ENCODE assay signal across 9 mouse cellular contexts in genomic region chr2:167641337-167641736, GRCm38 (mm10). TPM values are rescaled to one million over a fixed set of nuclear protein-coding genes. Genes with fewer than 3 reads are reported as not detected.
DNase-seq lines count a peak whose midpoint lies in the region; ATAC-seq and TF ChIP-seq lines count a peak whose summit lies in the region.
"Had no signal": no experiment of that assay in that cellular context is flagged by ENCODE, and none has a peak within 500 bp of the region (broad histone marks: within the 10 kb centered on the region; RNA-seq: fewer than 3 reads in every experiment).

No protein-coding gene starts in this region.

- H3K4me2 ChIP-seq in hindbrain, embryonic 11.5 days (replicated peaks; ENCODE audit: low read depth, low read length) = no peak overlapping the region
- H3K4me2 ChIP-seq in hindbrain, embryonic 13.5 days = no peak overlapping the region

- H3K4me1 ChIP-seq in hindbrain, embryonic 11.5 days (replicated peaks; ENCODE audit: control insufficient read depth, insufficient read depth, low read length) = no peaks in the 10 kb centered on the region
- H3K4me1 ChIP-seq in hindbrain, embryonic 13.5 days (replicated peaks) = no peaks in the 10 kb centered on the region
- H3K4me1 ChIP-seq in ES-Bruce4 (ENCODE audit: control insufficient read depth, insufficient read depth, low read length) = no peaks in the 10 kb centered on the region

- 44% methylated on average over 8 of the region's 8 CpGs for WGBS in hindbrain, embryonic 11.5 days
- WGBS in hindbrain, embryonic 13.5 days = 47% methylated on average over 8 of the region's 8 CpGs

- no peak for TF ChIP-seq POLR2A in ES-Bruce4 (IDR thresholded peaks at IDR 0.05; ENCODE audit: insufficient read depth, low read length)

- TF ChIP-seq CTCF in ES-Bruce4 (IDR thresholded peaks at IDR 0.05; ENCODE audit: low read depth, low read length) = peak; percentile 90

- no peaks in the 10 kb centered on the region for H3K27me3 ChIP-seq in hindbrain, embryonic 11.5 days (ENCODE audit: control insufficient read depth, insufficient read depth, low read length)
- no peaks in the 10 kb centered on the region for H3K27me3 ChIP-seq in hindbrain, embryonic 13.5 days
- no peaks in the 10 kb centered on the region for H3K27me3 ChIP-seq in ES-Bruce4 (ENCODE audit: control insufficient read depth, insufficient read depth, low read length, poor library complexity, severe bottlenecking)

- intact Hi-C loops in left cerebral cortex, postnatal 36 days (cut with DNase I) = loop anchor here (2.0 kb wide), 1 partner anchor 33 kb away; no protein-coding TSS in a partner anchor

- no peak overlapping the region for H3K9ac ChIP-seq in hindbrain, embryonic 11.5 days (ENCODE audit: low read depth, low read length)
- no peak overlapping the region for H3K9ac ChIP-seq in hindbrain, embryonic 13.5 days
- no peak overlapping the region for H3K9ac ChIP-seq in ES-Bruce4 (ENCODE audit: low read depth, poor library complexity, severe bottlenecking)

- H3K27ac ChIP-seq in hindbrain, embryonic 11.5 days (ENCODE audit: low read depth, low read length) = no peak overlapping the region
- H3K27ac ChIP-seq in hindbrain, embryonic 13.5 days = no peak overlapping the region
- no peak overlapping the region for H3K27ac ChIP-seq in ES-Bruce4 (ENCODE audit: insufficient read depth, low read length)

- peak; percentile 37 for DNase-seq in hindbrain, embryonic 11.5 days (ENCODE audit: low spot score)
- DNase-seq in embryo, embryonic 11 days = peak; percentile 50
- peak; percentile 80 to 89 for DNase-seq in kidney, postnatal 36 days
- DNase-seq in naive thymus-derived CD4-positive, alpha-beta T cell, adult 2 months (ENCODE audit: low read depth) = peak; percentile 66
- no peak for DNase-seq in left cerebral cortex, postnatal 36 days (ENCODE audit: low spot score in 2 of 2)
- no peak for DNase-seq in ovary, postnatal 14 days (ENCODE audit: low spot score)

- no peak for TF ChIP-seq EP300 in ES-Bruce4 (IDR thresholded peaks at IDR 0.05; ENCODE audit: insufficient read depth, low read depth, low read length)

- no peak overlapping the region for H3K4me3 ChIP-seq in hindbrain, embryonic 11.5 days (ENCODE audit: low read depth, low read length)
- H3K4me3 ChIP-seq in hindbrain, embryonic 13.5 days = no peak overlapping the region
- no peak overlapping the region for H3K4me3 ChIP-seq in ES-Bruce4 (ENCODE audit: low read depth, low read length)

- no peaks in the 10 kb centered on the region for H3K36me3 ChIP-seq in hindbrain, embryonic 11.5 days (ENCODE audit: control insufficient read depth, insufficient read depth, low read length)
- peaks cover 32% of the 10 kb centered on the region for H3K36me3 ChIP-seq in hindbrain, embryonic 13.5 days
- H3K36me3 ChIP-seq in ES-Bruce4 (ENCODE audit: control insufficient read depth, insufficient read depth, low read length, poor library complexity, severe bottlenecking) = peaks cover 4% of the 10 kb centered on the region

- ATAC-seq in hindbrain, embryonic 11.5 days (ENCODE audit: low FRiP score) = no peak
- no peak for ATAC-seq in hindbrain, embryonic 13.5 days (ENCODE audit: low FRiP score)

- no peaks in the 10 kb centered on the region for H3K9me3 ChIP-seq in hindbrain, embryonic 11.5 days (ENCODE audit: control insufficient read depth, low read length)
- no peaks in the 10 kb centered on the region for H3K9me3 ChIP-seq in hindbrain, embryonic 13.5 days
- H3K9me3 ChIP-seq in ES-Bruce4 (replicated peaks; ENCODE audit: control insufficient read depth, insufficient read depth, low read length, poor library complexity, severe bottlenecking) = no peaks in the 10 kb centered on the region

RNA-seq across cellular contexts. Expression of gene Ube2v1, which starts 9.4 kb away (rescaled TPM):
- polyA plus RNA-seq in hindbrain, embryonic 11.5 days (2014; fragmentation: Nextera tagmentation; extraction: Ambion mirVana) = 237 and 257 TPM in 2 replicates
- polyA plus RNA-seq in hindbrain, embryonic 13.5 days (2015; fragmentation: Nextera tagmentation; extraction: Ambion mirVana) = 310 and 311 TPM in 2 replicates
- 189 and 193 TPM in 2 replicates for polyA plus RNA-seq in ES-Bruce4 (2011; ENCODE audit: insufficient read depth, insufficient read length, low read depth, missing spikeins)
- 100 to 1,000 TPM; 246 to 259 TPM for total RNA-seq in left cerebral cortex, postnatal 36 days (2021)

RNA-seq across cellular contexts. Expression of gene Gm20431, which starts 20.0 kb away (rescaled TPM):
- polyA plus RNA-seq in hindbrain, embryonic 11.5 days (2014; fragmentation: Nextera tagmentation; extraction: Ambion mirVana) = 4.0 and 8.4 TPM in 2 replicates
- 10.0 and 11.0 TPM in 2 replicates for polyA plus RNA-seq in hindbrain, embryonic 13.5 days (2015; fragmentation: Nextera tagmentation; extraction: Ambion mirVana)
- polyA plus RNA-seq in ES-Bruce4 (2011; ENCODE audit: insufficient read depth, insufficient read length, low read depth, missing spikeins) = 3.2 and 7.0 TPM in 2 replicates
- 10 to 100 TPM; 42.3 to 46.8 TPM for total RNA-seq in left cerebral cortex, postnatal 36 days (2021)
- polyA plus RNA-seq: large intestine, adult 2 months had no signal

RNA-seq across cellular contexts. Expression of gene Cebpb, which starts 47.4 kb away (rescaled TPM):
- 1.5 and 3.1 TPM in 2 replicates for polyA plus RNA-seq in hindbrain, embryonic 11.5 days (2014; fragmentation: Nextera tagmentation; extraction: Ambion mirVana)
- 0.60 and 0.88 TPM in 2 replicates for polyA plus RNA-seq in hindbrain, embryonic 13.5 days (2015; fragmentation: Nextera tagmentation; extraction: Ambion mirVana)
- 9.2 and 10.4 TPM in 2 replicates for polyA plus RNA-seq in ES-Bruce4 (2011; ENCODE audit: insufficient read depth, insufficient read length, low read depth, missing spikeins)
- total RNA-seq in left cerebral cortex, postnatal 36 days (2021) = 10 to 100 TPM; 12.9 to 18.8 TPM

RNA-seq across cellular contexts. Expression of gene Tmem189, which starts 48.3 kb away (rescaled TPM):
- polyA plus RNA-seq in hindbrain, embryonic 11.5 days (2014; fragmentation: Nextera tagmentation; extraction: Ambion mirVana) = 27.5 and 34.0 TPM in 2 replicates
- polyA plus RNA-seq in hindbrain, embryonic 13.5 days (2015; fragmentation: Nextera tagmentation; extraction: Ambion mirVana) = 30.8 and 33.5 TPM in 2 replicates
- 41.9 and 45.6 TPM in 2 replicates for polyA plus RNA-seq in ES-Bruce4 (2011; ENCODE audit: insufficient read depth, insufficient read length, low read depth, missing spikeins)
- 10 to 100 TPM; 45.2 to 48.3 TPM for total RNA-seq in left cerebral cortex, postnatal 36 days (2021)

Comparison
In these comparisons a context has a peak if more than half of its experiments do, and no peak if none do; other contexts are left out.
1. DNase-seq: peak in hindbrain, embryonic 11.5 days (single experiment), embryo, embryonic 11 days (single experiment), kidney, postnatal 36 days (2 of 2) and naive thymus-derived CD4-positive, alpha-beta T cell, adult 2 months (single experiment); none in left cerebral cortex, postnatal 36 days (0 of 2) and ovary, postnatal 14 days (single experiment).